8 mouse cellular contexts compared by ENCODE assay signal in genomic region chr14:75445281-75445947, GRCm38 (mm10). TPM values are rescaled to one million over a fixed set of nuclear protein-coding genes. Genes with fewer than 3 reads are reported as not detected.
DNase-seq lines count a peak whose midpoint lies in the region; ATAC-seq and TF ChIP-seq lines count a peak whose summit lies in the region.

No protein-coding gene starts in this region.

- ATAC-seq in forebrain, embryonic 11.5 days (replicated peaks; ENCODE audit: low FRiP score), result peak; percentile 90
- ATAC-seq in liver, embryonic 14.5 days (ENCODE audit: insufficient read depth), result no peak

- H3K9ac ChIP-seq in forebrain, embryonic 11.5 days (ENCODE audit: low read length), result peak overlapping the region; percentile 39
- H3K9ac ChIP-seq in liver, embryonic 14.5 days (replicated peaks), result no peak overlapping the region

- intact Hi-C loops in heart, postnatal 10 days (cut with DNase I), result no loop called here

- TF ChIP-seq POLR2A in brain, embryonic 14.5 days (IDR thresholded peaks at IDR 0.05; ENCODE audit: borderline replicate concordance, extremely low read depth, insufficient read depth, insufficient read length, poor library complexity, severe bottlenecking), result no peak
- no peak; the same call in 1 of the 2 replicates for TF ChIP-seq POLR2A in testis, adult 2 months (IDR thresholded peaks at IDR 0.05; ENCODE audit: control insufficient read depth, low read depth, low read length)

- no peaks in the 10 kb centered on the region for H3K9me3 ChIP-seq in forebrain, embryonic 11.5 days (ENCODE audit: control insufficient read depth, low read length)
- no peaks in the 10 kb centered on the region for H3K9me3 ChIP-seq in liver, embryonic 14.5 days (ENCODE audit: control insufficient read depth, low read length)

- no peak for TF ChIP-seq EP300 in liver, embryonic 14.5 days (IDR thresholded peaks at IDR 0.05; ENCODE audit: low read depth)

- no peaks in the 10 kb centered on the region for H3K36me3 ChIP-seq in forebrain, embryonic 11.5 days (ENCODE audit: control insufficient read depth, insufficient read depth, low read length)
- H3K36me3 ChIP-seq in liver, embryonic 14.5 days (replicated peaks; ENCODE audit: control insufficient read depth, insufficient read depth, low read depth), result no peaks in the 10 kb centered on the region
- no peaks in the 10 kb centered on the region for H3K36me3 ChIP-seq in testis, adult 2 months (ENCODE audit: control insufficient read depth, insufficient read depth, low read length)

- H3K4me3 ChIP-seq in forebrain, embryonic 11.5 days (ENCODE audit: low read depth, low read length), result peak overlapping the region; percentile 30
- H3K4me3 ChIP-seq in liver, embryonic 14.5 days (ENCODE audit: insufficient read depth in 1 of 2, low read depth in 2 of 2, low read length in 2 of 2), result peak overlapping the region; percentile 8 to 36; a peak in 2 of 4 replicates
- H3K4me3 ChIP-seq in testis, adult 2 months (ENCODE audit: control insufficient read depth, low read depth, low read length), result peak overlapping the region; percentile 46

- peak; percentile 98 for DNase-seq in CD4-positive, CD25-positive, alpha-beta regulatory T cell, adult 2 months (ENCODE audit: low read depth, low spot score)
- peak; percentile 94 for DNase-seq in brain, embryonic 14.5 days (ENCODE audit: low read depth)
- peak; percentile 77 for DNase-seq in forebrain, embryonic 11.5 days (ENCODE audit: low spot score)
- DNase-seq in heart, postnatal 10 days, result peak; percentile 60 to 70
- peak; percentile 86 to 90 for DNase-seq in kidney, postnatal 25 days
- peak; percentile 22 to 40 (median 37) for DNase-seq in liver, embryonic 14.5 days (ENCODE audit: low read depth in 3 of 3, low spot score in 3 of 3)
- peak; percentile 62 for DNase-seq in neural tube, embryonic 10.5 days (ENCODE audit: extremely low spot score, low spot score)

- no peak overlapping the region for H3K27ac ChIP-seq in forebrain, embryonic 11.5 days (ENCODE audit: low read depth, low read length)
- H3K27ac ChIP-seq in liver, embryonic 14.5 days, result no peak overlapping the region
- no peak overlapping the region for H3K27ac ChIP-seq in testis, adult 2 months (ENCODE audit: control insufficient read depth, insufficient read depth, low read depth, low read length)

- TF ChIP-seq CTCF in brain, embryonic 14.5 days (IDR thresholded peaks at IDR 0.05; ENCODE audit: borderline replicate concordance, extremely low read depth, insufficient read depth, insufficient read length), result no peak
- no peak for TF ChIP-seq CTCF in liver, embryonic 14.5 days (IDR thresholded peaks at IDR 0.05; ENCODE audit: low read depth)
- no peak for TF ChIP-seq CTCF in testis, adult 2 months (IDR thresholded peaks at IDR 0.05; ENCODE audit: control insufficient read depth, insufficient read depth, insufficient replicate concordance, low read depth, low read length)

- 11% methylated on average over 15 of the region's 15 CpGs for WGBS in forebrain, embryonic 11.5 days
- 4% methylated on average over 15 of the region's 15 CpGs for WGBS in liver, embryonic 14.5 days (ENCODE audit: insufficient replicate concordance)

- H3K27me3 ChIP-seq in forebrain, embryonic 11.5 days (ENCODE audit: control insufficient read depth, insufficient read depth, low read length), result no peaks in the 10 kb centered on the region
- H3K27me3 ChIP-seq in liver, embryonic 14.5 days (ENCODE audit: control insufficient read depth, insufficient read depth, low read length), result no peaks in the 10 kb centered on the region
- H3K27me3 ChIP-seq in testis, adult 2 months (ENCODE audit: control insufficient read depth, insufficient read depth, low read length), result no peaks in the 10 kb centered on the region

- H3K4me1 ChIP-seq in forebrain, embryonic 11.5 days (replicated peaks; ENCODE audit: control insufficient read depth, insufficient read depth, low read length), result peaks cover 6% of the 10 kb centered on the region
- H3K4me1 ChIP-seq in liver, embryonic 14.5 days (replicated peaks; ENCODE audit: control insufficient read depth in 2 of 2, insufficient read depth in 2 of 2, low read length in 1 of 2), result no peaks in the 10 kb centered on the region
- peaks cover 8% of the 10 kb centered on the region for H3K4me1 ChIP-seq in testis, adult 2 months (ENCODE audit: control insufficient read depth, insufficient read depth, low read length)

- H3K4me2 ChIP-seq in forebrain, embryonic 11.5 days (ENCODE audit: low read depth, low read length, severe bottlenecking), result peak overlapping the region; percentile 60
- peak overlapping the region; percentile 45 for H3K4me2 ChIP-seq in liver, embryonic 14.5 days (ENCODE audit: low read depth)

RNA-seq across cellular contexts. Expression of gene Siah3, which starts 10.4 kb away (rescaled TPM):
- polyA plus RNA-seq in brain, embryonic 14.5 days (2012; rRNA removed), result 7.0 and 8.6 TPM in 2 replicates
- polyA plus RNA-seq in forebrain, embryonic 11.5 days (2014; fragmentation: Nextera tagmentation; extraction: Ambion mirVana), result 5.5 TPM in 2 replicates
- under 1 TPM in 1 of 2 experiments, not detected in 1; 0.07 TPM for total RNA-seq in heart, postnatal 10 days (2021)
- 0.15 and 0.17 TPM in 2 replicates for polyA plus RNA-seq in liver, embryonic 14.5 days (2012; rRNA removed)
- 0.09 and 0.18 TPM in 2 replicates for polyA plus RNA-seq in liver, embryonic 14.5 days (2014; fragmentation: Nextera tagmentation; extraction: Ambion mirVana)
- 0.04 TPM in 1 of 2 replicates, not detected in the other for polyA plus RNA-seq in testis, adult 2 months (2012; rRNA removed)

Comparison
In these comparisons a context has a peak if more than half of its experiments do, and no peak if none do; other contexts are left out.
1. DNase-seq: peak in every context shown above with its lines; median percentile 98 in CD4-positive, CD25-positive, alpha-beta regulatory T cell, adult 2 months; 94 in brain, embryonic 14.5 days; 88 in kidney, postnatal 25 days; 77 in forebrain, embryonic 11.5 days; 65 in heart, postnatal 10 days; 62 in neural tube, embryonic 10.5 days; 37 in liver, embryonic 14.5 days.